In the genomic region with DNA sequence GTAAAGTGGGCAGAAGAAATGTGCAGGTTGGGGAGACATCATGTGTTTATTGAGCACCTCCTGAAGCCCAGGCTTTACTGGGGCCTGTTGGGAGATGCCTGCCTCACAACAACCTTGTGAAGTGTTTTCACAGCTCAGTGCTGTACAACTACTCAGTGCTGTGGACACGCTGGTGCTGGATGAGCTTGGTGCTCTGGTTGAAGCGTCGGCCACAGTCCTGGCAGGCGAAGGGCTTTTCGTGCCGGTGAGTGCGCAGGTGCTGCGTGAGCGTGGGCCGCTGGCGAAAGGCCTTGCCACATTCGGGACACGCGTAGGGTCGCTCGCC, we compare ENCODE assay signal across 8 mouse cellular contexts. TPM values are rescaled to one million over a fixed set of nuclear protein-coding genes. Genes with fewer than 3 reads are reported as not detected.
DNase-seq lines count a peak whose midpoint lies in the region; ATAC-seq and TF ChIP-seq lines count a peak whose summit lies in the region.
"Had no signal": no experiment of that assay in that cellular context is flagged by ENCODE, and none has a peak within 500 bp of the region (broad histone marks: within the 10 kb centered on the region; RNA-seq: fewer than 3 reads in every experiment).

No protein-coding gene starts in this region.

- intact Hi-C loops in left cerebral cortex, adult 2 months (cut with DNase I) = no loop called here

- TF ChIP-seq CTCF in left cerebral cortex, adult 2 months (IDR thresholded peaks at IDR 0.05) = no peak
- no peak for TF ChIP-seq CTCF in olfactory bulb, adult 2 months (IDR thresholded peaks at IDR 0.05; ENCODE audit: insufficient read depth, low read depth, low read length)

- peak overlapping the region; percentile 85 for H3K27ac ChIP-seq in left cerebral cortex, adult 2 months
- H3K27ac ChIP-seq in forebrain, embryonic 11.5 days (ENCODE audit: low read depth, low read length) = no peak overlapping the region
- H3K27ac ChIP-seq in limb, embryonic 10.5 days = no peak overlapping the region
- no peak overlapping the region for H3K27ac ChIP-seq in olfactory bulb, adult 2 months (ENCODE audit: insufficient read depth, low read depth, low read length)

- no peak overlapping the region; the same call in 1 of the 2 replicates for H3K9ac ChIP-seq in forebrain, embryonic 11.5 days (ENCODE audit: low read length)

- peak in 1 of 2 experiments; percentile 51 for DNase-seq in left cerebral cortex, adult 2 months (ENCODE audit: extremely low spot score in 1 of 2, low spot score in 2 of 2)
- DNase-seq in left cerebral cortex, adult 8-10 months (ENCODE audit: low spot score in 2 of 2) = no peak
- no peak for DNase-seq in forebrain, embryonic 11.5 days (ENCODE audit: low spot score)
- DNase-seq in limb, embryonic 10.5 days (ENCODE audit: low spot score) = no peak
- DNase-seq in B cell, adult 2 months = no peak
- no peak for DNase-seq in cerebellum, adult 8-10 months
- DNase-seq: layer of hippocampus, postnatal 36 days had no signal

- H3K9me3 ChIP-seq in forebrain, embryonic 11.5 days (ENCODE audit: control insufficient read depth, low read length) = no peaks in the 10 kb centered on the region
- H3K9me3 ChIP-seq in limb, embryonic 10.5 days (replicated peaks) = peaks cover 6% of the 10 kb centered on the region

- no peaks in the 10 kb centered on the region for H3K36me3 ChIP-seq in forebrain, embryonic 11.5 days (ENCODE audit: control insufficient read depth, insufficient read depth, low read length)
- no peaks in the 10 kb centered on the region for H3K36me3 ChIP-seq in limb, embryonic 10.5 days

- no peak for ATAC-seq in forebrain, embryonic 11.5 days (replicated peaks; ENCODE audit: low FRiP score)

- 42% methylated on average over 16 of the region's 16 CpGs for WGBS in forebrain, embryonic 11.5 days
- 34% methylated on average over 16 of the region's 16 CpGs for WGBS in limb, embryonic 10.5 days
- 71% methylated on average over 16 of the region's 16 CpGs for WGBS in olfactory bulb, adult 2 months

- peaks cover 9% of the 10 kb centered on the region for H3K4me1 ChIP-seq in forebrain, embryonic 11.5 days (replicated peaks; ENCODE audit: control insufficient read depth, insufficient read depth, low read length)
- H3K4me1 ChIP-seq in limb, embryonic 10.5 days = peaks cover 23% of the 10 kb centered on the region
- H3K4me1 ChIP-seq in olfactory bulb, adult 2 months (ENCODE audit: control insufficient read depth, insufficient read depth, low read length) = peaks cover 19% of the 10 kb centered on the region

- peaks cover 31% of the 10 kb centered on the region for H3K27me3 ChIP-seq in forebrain, embryonic 11.5 days (ENCODE audit: control insufficient read depth, insufficient read depth, low read length)
- peaks cover 56% of the 10 kb centered on the region for H3K27me3 ChIP-seq in limb, embryonic 10.5 days (ENCODE audit: low read depth, poor library complexity, severe bottlenecking)

- peak overlapping the region; percentile 92 for H3K4me2 ChIP-seq in forebrain, embryonic 11.5 days (ENCODE audit: low read depth, low read length, severe bottlenecking)

- H3K4me3 ChIP-seq in left cerebral cortex, adult 2 months = peak overlapping the region; percentile 53; the same call in 1 of the 2 replicates
- H3K4me3 ChIP-seq in forebrain, embryonic 11.5 days (ENCODE audit: low read depth, low read length) = peak overlapping the region; percentile 40
- H3K4me3 ChIP-seq in limb, embryonic 10.5 days = peak overlapping the region; percentile 62
- peak overlapping the region; percentile 49; the same call in 1 of the 2 replicates for H3K4me3 ChIP-seq in olfactory bulb, adult 2 months (ENCODE audit: insufficient read depth, low read depth, low read length)

- TF ChIP-seq POLR2A in olfactory bulb, adult 2 months (IDR thresholded peaks at IDR 0.05; ENCODE audit: insufficient read depth, low read depth, low read length) = no peak

RNA-seq across cellular contexts. Expression of gene Ube2m, which starts 5.0 kb away (rescaled TPM):
- 100 to 1,000 TPM; 220 to 227 TPM for total RNA-seq in left cerebral cortex, adult 2 months (2021)
- total RNA-seq in left cerebral cortex, adult 8-10 months (2022) = 100 to 1,000 TPM; 220 to 248 (median 229) TPM
- polyA plus RNA-seq in forebrain, embryonic 11.5 days (2014; fragmentation: Nextera tagmentation; extraction: Ambion mirVana) = 165 and 183 TPM in 2 replicates
- 182 and 208 TPM in 2 replicates for polyA plus RNA-seq in limb, embryonic 10.5 days (2016; fragmentation: Nextera tagmentation; extraction: Ambion mirVana)
- polyA plus RNA-seq in olfactory bulb, adult 2 months (2012; ENCODE audit: insufficient read depth, insufficient read length, low replicate concordance, missing spikeins) = 648 TPM in 1 of 2 replicates, not detected in the other

RNA-seq across cellular contexts. Expression of gene Chmp2a, which starts 8.5 kb away (rescaled TPM):
- 100 to 1,000 TPM; 134 to 150 TPM for total RNA-seq in left cerebral cortex, adult 2 months (2021)
- total RNA-seq in left cerebral cortex, adult 8-10 months (2022) = 100 to 1,000 TPM; 152 to 158 (median 152) TPM
- polyA plus RNA-seq in forebrain, embryonic 11.5 days (2014; fragmentation: Nextera tagmentation; extraction: Ambion mirVana) = 114 and 127 TPM in 2 replicates
- polyA plus RNA-seq in limb, embryonic 10.5 days (2016; fragmentation: Nextera tagmentation; extraction: Ambion mirVana) = 79.6 and 84.2 TPM in 2 replicates
- not detected in 2 replicates for polyA plus RNA-seq in olfactory bulb, adult 2 months (2012; ENCODE audit: insufficient read depth, insufficient read length, low replicate concordance, missing spikeins)

RNA-seq across cellular contexts. Expression of gene Mzf1, which starts 11.5 kb away (rescaled TPM):
- 10 to 100 TPM; 10.2 to 10.6 TPM for total RNA-seq in left cerebral cortex, adult 2 months (2021)
- 10 to 100 TPM; 12.2 to 14.3 (median 13.1) TPM for total RNA-seq in left cerebral cortex, adult 8-10 months (2022)
- polyA plus RNA-seq in forebrain, embryonic 11.5 days (2014; fragmentation: Nextera tagmentation; extraction: Ambion mirVana) = 3.8 and 4.0 TPM in 2 replicates
- polyA plus RNA-seq in limb, embryonic 10.5 days (2016; fragmentation: Nextera tagmentation; extraction: Ambion mirVana) = 3.3 and 4.4 TPM in 2 replicates
- polyA plus RNA-seq in olfactory bulb, adult 2 months (2012; ENCODE audit: insufficient read depth, insufficient read length, low replicate concordance, missing spikeins) = not detected in 2 replicates

RNA-seq across cellular contexts. Expression of gene Zbtb45, which starts 33.2 kb away (rescaled TPM):
- total RNA-seq in left cerebral cortex, adult 2 months (2021) = 10 to 100 TPM; 34.0 to 35.8 TPM
- total RNA-seq in left cerebral cortex, adult 8-10 months (2022) = 10 to 100 TPM; 34.2 to 36.9 (median 34.3) TPM
- polyA plus RNA-seq in forebrain, embryonic 11.5 days (2014; fragmentation: Nextera tagmentation; extraction: Ambion mirVana) = 31.9 and 37.3 TPM in 2 replicates
- 29.1 and 31.8 TPM in 2 replicates for polyA plus RNA-seq in limb, embryonic 10.5 days (2016; fragmentation: Nextera tagmentation; extraction: Ambion mirVana)
- not detected in 2 replicates for polyA plus RNA-seq in olfactory bulb, adult 2 months (2012; ENCODE audit: insufficient read depth, insufficient read length, low replicate concordance, missing spikeins)

RNA-seq across cellular contexts. Expression of gene Trim28, which starts 44.2 kb away (rescaled TPM):
- total RNA-seq in left cerebral cortex, adult 2 months (2021) = 100 to 1,000 TPM; 220 to 221 TPM
- 100 to 1,000 TPM; 218 to 241 (median 229) TPM for total RNA-seq in left cerebral cortex, adult 8-10 months (2022)
- 507 and 586 TPM in 2 replicates for polyA plus RNA-seq in forebrain, embryonic 11.5 days (2014; fragmentation: Nextera tagmentation; extraction: Ambion mirVana)
- polyA plus RNA-seq in limb, embryonic 10.5 days (2016; fragmentation: Nextera tagmentation; extraction: Ambion mirVana) = 561 and 585 TPM in 2 replicates
- polyA plus RNA-seq in olfactory bulb, adult 2 months (2012; ENCODE audit: insufficient read depth, insufficient read length, low replicate concordance, missing spikeins) = 700 TPM in 1 of 2 replicates, not detected in the other

Comparison
In these comparisons a context has a peak if more than half of its experiments do, and no peak if none do; other contexts are left out.
1. RNA of gene Chmp2a, which starts 8.5 kb away (polyA plus RNA-seq): 114 to 127 TPM in forebrain, embryonic 11.5 days and 79.6 to 84.2 TPM in limb, embryonic 10.5 days; not detected in olfactory bulb, adult 2 months; every median in the first group is over 10 times any median in the second.
2. Peak in every context shown above with its lines, with median percentiles within 50 percentile points of each other: H3K4me3 ChIP-seq.